Mouse (Mus musculus) kidney, embryonic 16.5 days (tissue): Measurements from ENCODE around the gene Gm20388. TPM values are rescaled to one million over a fixed set of nuclear protein-coding genes. Genes with fewer than 3 reads are reported as not detected.

ENCODE experiments used
- ATAC-seq: fragments of 200-750 bp; cut with Nextera tagmentation; 2 replicates; pipeline ENCODE4 v1.8.0; 2017; ENCODE audit warnings: moderate TSS enrichment; ENCODE audit not compliant: low FRiP score, low TSS enrichment
- H3K27ac ChIP-seq: fragments of 300-500 bp; sonication (generic); 2 replicates; pipeline ENCODE4 v1.5.1; 2014; ENCODE audit warnings: low read length
- H3K27me3 ChIP-seq: fragments of 300-500 bp; sonication (generic); 2 replicates; pipeline ENCODE4 v1.6.1; 2014; ENCODE audit warnings: low read length, control low read depth, mixed read lengths; ENCODE audit not compliant: insufficient read depth
- H3K36me3 ChIP-seq: fragments of 300-500 bp; sonication (generic); 2 replicates; pipeline ENCODE4 v1.6.1; 2014; ENCODE audit warnings: low read length, control low read depth, mixed read lengths; ENCODE audit not compliant: insufficient read depth
- H3K4me1 ChIP-seq: fragments of 300-500 bp; sonication (generic); 2 replicates; pipeline ENCODE4 v1.6.1; 2014; ENCODE audit warnings: low read length, control low read depth, mixed read lengths; ENCODE audit not compliant: insufficient read depth
- H3K4me2 ChIP-seq: fragments of 300-500 bp; sonication (generic); replicated peaks from 2 replicates; pipeline ENCODE4 v1.6.1; 2014; ENCODE audit warnings: low read depth, low read length
- H3K4me3 ChIP-seq: fragments of 300-500 bp; sonication (generic); 2 replicates; pipeline ENCODE4 v1.5.1; 2014; ENCODE audit warnings: mild to moderate bottlenecking, low read length
- H3K9ac ChIP-seq: fragments of 300-500 bp; sonication (generic); replicated peaks from 2 replicates; pipeline ENCODE4 v1.6.1; 2014; ENCODE audit warnings: low read length
- H3K9me3 ChIP-seq: fragments of 300-500 bp; sonication (generic); 2 replicates; pipeline ENCODE4 v1.6.1; 2016; ENCODE audit warnings: low read length, control low read depth
- WGBS: fragments of 180-500 bp; shearing (Covaris S2); extraction: QIAGEN DNeasy Blood & Tissue Kit; methylation state at CpG from one replicate; pipeline ENCODE4 v1.1.7; 2014; 5-methylcytosine and 5-hydroxymethylcytosine counted together
- polyA plus RNA-seq: library from polyadenylated mRNA; unstranded; fragments of >200 nt; fragmentation: Nextera tagmentation; extraction: Ambion mirVana; gene quantifications from 2 replicates; pipeline ENCODE4 v1.2.1, GENCODE M21; 2015

Gm20388 gene
- polyA plus RNA-seq, 1 experiment from 2014 or later, result 7.7 TPM

DNA sequence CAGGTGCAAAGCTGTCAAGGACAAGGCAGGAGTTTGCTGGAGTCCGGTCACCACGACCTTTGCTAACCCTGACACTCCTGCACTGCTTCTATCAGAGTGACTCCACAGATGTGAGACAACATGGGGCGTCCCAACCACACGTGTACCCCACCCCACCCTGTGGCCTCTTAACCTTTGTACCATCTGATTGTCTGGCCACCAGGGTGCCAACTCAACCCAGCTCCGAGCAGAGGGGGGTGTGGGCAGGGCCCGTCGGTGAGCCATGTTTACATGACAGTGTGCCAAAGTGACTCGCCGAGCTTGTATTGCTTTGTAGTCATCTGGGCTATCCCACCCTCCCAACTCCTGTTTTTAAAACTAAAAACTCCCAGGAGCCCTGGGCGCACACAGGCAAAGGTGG is 4434.5 kb downstream of the Gm20388 start:
- H3K9me3 ChIP-seq, result no peaks in the 10 kb centered on the region
- no peak overlapping the region for H3K9ac ChIP-seq
- H3K27me3 ChIP-seq, result no peaks in the 10 kb centered on the region
- no peak for ATAC-seq
- WGBS, result 86% methylated on average over 10 of the region's 10 CpGs
- peaks cover 16% of the 10 kb centered on the region for H3K4me1 ChIP-seq
- no peak overlapping the region for H3K4me2 ChIP-seq
- H3K27ac ChIP-seq, result no peak overlapping the region
- H3K36me3 ChIP-seq, result peaks cover 23% of the 10 kb centered on the region
- no peak overlapping the region for H3K4me3 ChIP-seq

GRCm38 (mm10) chr8:124346852-124347523 is 4436.3 kb downstream of the Gm20388 start:
- peaks cover 5% of the 10 kb centered on the region; the same call in 1 of the 2 replicates for H3K4me1 ChIP-seq
- 0 out of 2 replicates have a peak, but pooled peaks have one; percentile 12 for ATAC-seq
- H3K27me3 ChIP-seq, result no peaks in the 10 kb centered on the region
- no peak overlapping the region for H3K9ac ChIP-seq
- no peak overlapping the region for H3K4me3 ChIP-seq
- peaks cover 23% of the 10 kb centered on the region for H3K36me3 ChIP-seq
- no peak overlapping the region for H3K4me2 ChIP-seq
- H3K9me3 ChIP-seq, result no peaks in the 10 kb centered on the region
- 50% methylated on average over 19 of the region's 19 CpGs for WGBS
- no peak overlapping the region for H3K27ac ChIP-seq

- Histone ChIP-seq H3K9ac (no peak overlapping the region), H3K9me3 (no peaks in the 10 kb centered on the region), H3K27me3 (no peaks in the 10 kb centered on the region), H3K27ac (peak overlapping the region; percentile 0; the same call in 1 of the 2 replicates), H3K36me3 (peaks cover 18% of the 10 kb centered on the region), H3K4me1 (peaks cover 5% of the 10 kb centered on the region; the same call in 1 of the 2 replicates), H3K4me3 (no peak overlapping the region), H3K4me2 (no peak overlapping the region)
- WGBS, result 41% methylated on average over 1 of the region's 1 CpGs
- no peak for ATAC-seq
Measured at GRCm38 (mm10) chr8:124348087-124348486, 4437.4 kb downstream of the Gm20388 start.

DNA sequence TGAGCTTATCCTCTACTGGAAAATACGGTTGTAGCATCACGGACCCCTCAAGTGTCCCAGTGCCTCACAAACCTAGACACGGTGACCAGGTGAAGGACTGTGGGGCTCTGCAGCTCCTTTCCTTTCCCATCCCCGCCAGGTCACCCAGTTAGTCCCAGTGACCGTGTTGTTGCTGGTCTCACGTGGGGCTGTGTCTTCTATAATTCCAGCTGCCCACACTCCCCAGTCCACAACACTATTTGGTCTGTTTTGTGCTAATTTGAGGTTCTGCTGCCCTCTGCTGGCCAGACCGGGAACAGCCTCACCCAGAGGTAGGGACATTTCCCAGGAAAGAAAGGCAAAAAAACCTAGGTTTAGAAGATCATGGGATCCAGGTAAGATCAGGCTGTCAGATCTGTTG is 4439.0 kb downstream of the Gm20388 start:
- 36% methylated on average over 7 of the region's 7 CpGs for WGBS
- ATAC-seq, result 0 out of 2 replicates have a peak, but pooled peaks have one; percentile 20

DNA sequence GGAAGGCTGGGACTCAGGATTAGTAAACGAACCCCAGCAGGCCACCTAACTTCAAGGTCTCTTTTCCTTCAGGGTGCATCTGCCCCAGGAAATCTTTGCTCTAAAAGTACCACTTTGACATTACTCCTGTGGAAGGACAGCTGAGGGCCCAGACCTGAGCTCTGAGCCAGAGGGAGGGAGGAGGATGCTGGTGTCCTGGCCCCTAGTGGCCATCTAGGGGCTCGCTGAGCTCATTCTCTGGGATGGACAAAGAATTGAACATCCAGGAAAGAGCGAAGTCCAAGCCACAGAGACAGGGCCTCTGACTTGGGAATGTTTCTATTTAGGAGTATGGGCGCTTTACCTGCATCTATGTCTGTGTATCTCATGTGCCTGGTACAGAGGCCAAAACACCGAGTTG is 4441.0 kb downstream of the Gm20388 start:
- H3K27ac ChIP-seq, result no peak overlapping the region
- H3K4me1 ChIP-seq, result peaks cover 5% of the 10 kb centered on the region; the same call in 1 of the 2 replicates
- H3K27me3 ChIP-seq, result no peaks in the 10 kb centered on the region
- H3K36me3 ChIP-seq, result no peaks in the 10 kb centered on the region
- no peak overlapping the region for H3K4me2 ChIP-seq
- H3K4me3 ChIP-seq, result no peak overlapping the region
- 64% methylated on average over 5 of the region's 5 CpGs for WGBS
- no peaks in the 10 kb centered on the region for H3K9me3 ChIP-seq
- no peak for ATAC-seq
- no peak overlapping the region for H3K9ac ChIP-seq

More for the DNA sequence above, 4439.0 kb downstream of the Gm20388 start:
- H3K27me3 ChIP-seq, result no peaks in the 10 kb centered on the region
- H3K4me1 ChIP-seq, result peaks cover 5% of the 10 kb centered on the region; the same call in 1 of the 2 replicates
- H3K9me3 ChIP-seq, result no peaks in the 10 kb centered on the region
- no peak overlapping the region for H3K4me2 ChIP-seq
- no peak overlapping the region for H3K27ac ChIP-seq
- 0 out of 2 replicates have a peak, but pooled peaks cover 7% of the 10 kb centered on the region for H3K36me3 ChIP-seq
- no peak overlapping the region for H3K9ac ChIP-seq
- no peak overlapping the region for H3K4me3 ChIP-seq

GRCm38 (mm10) chr8:124360911-124361310 is 4450.3 kb downstream of the Gm20388 start:
- no peaks in the 10 kb centered on the region for H3K9me3 ChIP-seq
- H3K4me3 ChIP-seq, result no peak overlapping the region
- no peaks in the 10 kb centered on the region for H3K4me1 ChIP-seq
- ATAC-seq, result no peak
- no peak overlapping the region for H3K27ac ChIP-seq
- H3K36me3 ChIP-seq, result no peaks in the 10 kb centered on the region
- H3K4me2 ChIP-seq, result no peak overlapping the region
- WGBS, result 66% methylated on average over 3 of the region's 3 CpGs
- H3K27me3 ChIP-seq, result no peaks in the 10 kb centered on the region
- H3K9ac ChIP-seq, result no peak overlapping the region

- no peak overlapping the region for H3K4me2 ChIP-seq
- H3K9me3 ChIP-seq, result no peaks in the 10 kb centered on the region
- H3K4me1 ChIP-seq, result no peaks in the 10 kb centered on the region
- ATAC-seq, result no peak
- no peaks in the 10 kb centered on the region for H3K36me3 ChIP-seq
- WGBS, result 81% methylated on average over 11 of the region's 11 CpGs
- H3K27me3 ChIP-seq, result no peaks in the 10 kb centered on the region
- no peak overlapping the region for H3K27ac ChIP-seq
- H3K9ac ChIP-seq, result no peak overlapping the region
- H3K4me3 ChIP-seq, result no peak overlapping the region
Measured at GRCm38 (mm10) chr8:124361773-124362427, 4451.3 kb downstream of the Gm20388 start.

GRCm38 (mm10) chr8:124362589-124362988 is 4451.9 kb downstream of the Gm20388 start:
- no peaks in the 10 kb centered on the region for H3K9me3 ChIP-seq
- H3K4me1 ChIP-seq, result no peaks in the 10 kb centered on the region
- H3K27me3 ChIP-seq, result no peaks in the 10 kb centered on the region
- ATAC-seq, result no peak
- H3K36me3 ChIP-seq, result no peaks in the 10 kb centered on the region
- H3K9ac ChIP-seq, result no peak overlapping the region
- H3K27ac ChIP-seq, result no peak overlapping the region
- no peak overlapping the region for H3K4me2 ChIP-seq
- no peak overlapping the region for H3K4me3 ChIP-seq
- 81% methylated on average over 7 of the region's 7 CpGs for WGBS

DNA sequence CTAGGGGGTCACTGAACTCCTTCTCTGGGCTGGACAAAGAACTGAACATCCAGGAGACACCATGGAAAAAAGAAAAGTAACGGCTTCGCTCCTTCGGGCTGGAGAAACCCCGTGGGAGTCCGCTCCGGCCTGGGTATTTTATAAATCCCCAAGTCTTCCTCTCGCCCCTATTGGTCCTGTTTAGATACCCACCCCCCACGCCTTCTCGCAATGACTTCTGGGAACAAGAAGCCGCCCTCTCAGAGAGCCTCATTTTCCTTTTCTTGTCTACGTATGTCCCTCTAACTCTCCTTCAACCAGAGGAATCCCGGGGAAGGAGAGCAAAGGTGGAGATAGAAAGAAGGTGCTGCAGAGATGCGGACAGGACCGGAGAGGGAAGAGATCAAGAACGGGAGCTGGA is 4452.7 kb downstream of the Gm20388 start:
- Histone ChIP-seq H3K4me1 (no peaks in the 10 kb centered on the region), H3K4me2 (no peak overlapping the region), H3K36me3 (no peaks in the 10 kb centered on the region), H3K9me3 (no peaks in the 10 kb centered on the region), H3K9ac (no peak overlapping the region), H3K4me3 (no peak overlapping the region), H3K27me3 (no peaks in the 10 kb centered on the region), H3K27ac (no peak overlapping the region)
- ATAC-seq, result no peak
- WGBS, result 90% methylated on average over 15 of the region's 15 CpGs

DNA sequence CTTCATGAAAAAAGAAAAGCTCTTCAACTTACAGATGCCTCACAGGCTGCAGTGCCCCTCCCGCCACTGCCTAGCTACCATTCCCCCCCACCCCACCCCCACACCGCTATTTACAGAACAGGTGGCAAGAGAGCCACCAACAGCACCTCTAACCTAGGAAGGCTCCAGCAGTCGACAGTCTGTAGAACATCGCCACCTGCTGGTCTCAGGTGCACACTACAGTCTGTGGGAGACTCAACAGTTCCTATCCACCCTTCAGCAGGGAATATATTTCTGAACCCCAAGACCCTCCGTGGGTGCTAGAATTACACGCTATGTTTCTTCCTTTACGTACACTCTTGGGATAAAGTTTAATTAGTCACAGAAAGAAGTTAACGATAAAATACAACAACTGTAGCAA is 4457.6 kb downstream of the Gm20388 start:
- H3K9me3 ChIP-seq, result no peaks in the 10 kb centered on the region
- 14% methylated on average over 8 of the region's 8 CpGs for WGBS
- H3K27ac ChIP-seq, result no peak overlapping the region
- ATAC-seq, result no peak
- H3K27me3 ChIP-seq, result no peaks in the 10 kb centered on the region
- H3K4me3 ChIP-seq, result no peak overlapping the region
- no peaks in the 10 kb centered on the region for H3K4me1 ChIP-seq
- H3K36me3 ChIP-seq, result no peaks in the 10 kb centered on the region
- no peak overlapping the region for H3K4me2 ChIP-seq
- no peak overlapping the region for H3K9ac ChIP-seq
